Comparison of ENCODE assay signal across 8 mouse cellular contexts in genomic region chr17:22360572-22360971, GRCm38 (mm10). TPM values are rescaled to one million over a fixed set of nuclear protein-coding genes. Genes with fewer than 3 reads are reported as not detected.
DNase-seq lines count a peak whose midpoint lies in the region; ATAC-seq and TF ChIP-seq lines count a peak whose summit lies in the region.

No protein-coding gene starts in this region.

- DNase-seq in A20 (ENCODE audit: low read depth, low spot score), result peak; percentile 80
- no peak for DNase-seq in liver, embryonic 14.5 days (ENCODE audit: low read depth in 3 of 3, low spot score in 3 of 3)
- no peak for DNase-seq in thymus, postnatal 25 days
- DNase-seq in layer of hippocampus, postnatal 36 days, result no peak
- DNase-seq in layer of hippocampus, adult 9-11 months, result no peak
- DNase-seq in kidney, postnatal 4 days, result no peak

- peak overlapping the region; percentile 85 for H3K9ac ChIP-seq in ES-Bruce4 (ENCODE audit: low read depth, poor library complexity, severe bottlenecking)
- peak overlapping the region; percentile 67 for H3K9ac ChIP-seq in forebrain, embryonic 13.5 days
- H3K9ac ChIP-seq in liver, embryonic 14.5 days (replicated peaks), result peak overlapping the region; percentile 68

- no peaks in the 10 kb centered on the region; the same call in 1 of the 2 replicates for H3K36me3 ChIP-seq in ES-Bruce4 (ENCODE audit: control insufficient read depth, insufficient read depth, low read length, poor library complexity, severe bottlenecking)
- H3K36me3 ChIP-seq in forebrain, embryonic 13.5 days (ENCODE audit: poor library complexity, severe bottlenecking), result peaks cover 27% of the 10 kb centered on the region
- H3K36me3 ChIP-seq in liver, embryonic 14.5 days (replicated peaks; ENCODE audit: control insufficient read depth, insufficient read depth, low read depth), result no peaks in the 10 kb centered on the region

- no peak for TF ChIP-seq CTCF in ES-Bruce4 (IDR thresholded peaks at IDR 0.05; ENCODE audit: low read depth, low read length)
- TF ChIP-seq CTCF in liver, embryonic 14.5 days (IDR thresholded peaks at IDR 0.05; ENCODE audit: low read depth), result no peak

- peak overlapping the region; percentile 96 for H3K4me3 ChIP-seq in ES-Bruce4 (ENCODE audit: low read depth, low read length)
- peak overlapping the region; percentile 55 for H3K4me3 ChIP-seq in forebrain, embryonic 13.5 days
- H3K4me3 ChIP-seq in liver, embryonic 14.5 days (ENCODE audit: insufficient read depth in 1 of 2, low read depth in 2 of 2, low read length in 2 of 2), result peak overlapping the region; percentile 67 to 90

- peaks cover 8% of the 10 kb centered on the region for H3K9me3 ChIP-seq in ES-Bruce4 (replicated peaks; ENCODE audit: control insufficient read depth, insufficient read depth, low read length, poor library complexity, severe bottlenecking)
- peaks cover 9% of the 10 kb centered on the region for H3K9me3 ChIP-seq in forebrain, embryonic 13.5 days (replicated peaks)
- no peaks in the 10 kb centered on the region; the same call in 1 of the 2 replicates for H3K9me3 ChIP-seq in liver, embryonic 14.5 days (ENCODE audit: control insufficient read depth, low read length)

- no peak for TF ChIP-seq EP300 in ES-Bruce4 (IDR thresholded peaks at IDR 0.05; ENCODE audit: insufficient read depth, low read depth, low read length)
- no peak for TF ChIP-seq EP300 in liver, embryonic 14.5 days (IDR thresholded peaks at IDR 0.05; ENCODE audit: low read depth)

- ATAC-seq in forebrain, embryonic 13.5 days, result peak; percentile 6; the same call in 1 of the 2 replicates
- ATAC-seq in liver, embryonic 14.5 days (ENCODE audit: insufficient read depth), result no peak

- H3K27me3 ChIP-seq in ES-Bruce4 (ENCODE audit: control insufficient read depth, insufficient read depth, low read length, poor library complexity, severe bottlenecking), result no peaks in the 10 kb centered on the region
- H3K27me3 ChIP-seq in forebrain, embryonic 13.5 days, result no peaks in the 10 kb centered on the region
- no peaks in the 10 kb centered on the region for H3K27me3 ChIP-seq in liver, embryonic 14.5 days (ENCODE audit: control insufficient read depth, insufficient read depth, low read length)

- H3K27ac ChIP-seq in ES-Bruce4 (ENCODE audit: insufficient read depth, low read length), result no peak overlapping the region
- no peak overlapping the region for H3K27ac ChIP-seq in forebrain, embryonic 13.5 days
- no peak overlapping the region for H3K27ac ChIP-seq in liver, embryonic 14.5 days

- H3K4me2 ChIP-seq in forebrain, embryonic 13.5 days, result peak overlapping the region; percentile 65
- H3K4me2 ChIP-seq in liver, embryonic 14.5 days (ENCODE audit: low read depth), result peak overlapping the region; percentile 77

- TF ChIP-seq POLR2A in ES-Bruce4 (IDR thresholded peaks at IDR 0.05; ENCODE audit: insufficient read depth, low read length), result no peak

- WGBS in forebrain, embryonic 13.5 days, result 32% methylated on average over 5 of the region's 5 CpGs
- 23% methylated on average over 5 of the region's 5 CpGs for WGBS in liver, embryonic 14.5 days (ENCODE audit: insufficient replicate concordance)

- peaks cover 8% of the 10 kb centered on the region for H3K4me1 ChIP-seq in ES-Bruce4 (ENCODE audit: control insufficient read depth, insufficient read depth, low read length)
- peaks cover 19% of the 10 kb centered on the region for H3K4me1 ChIP-seq in forebrain, embryonic 13.5 days
- peaks cover 3 to 10% of the 10 kb centered on the region in 2 experiments; a peak in 3 of 4 replicates for H3K4me1 ChIP-seq in liver, embryonic 14.5 days (replicated peaks; ENCODE audit: control insufficient read depth in 2 of 2, insufficient read depth in 2 of 2, low read length in 1 of 2)

RNA-seq across cellular contexts. Expression of gene Zfp944, which starts 0.6 kb away (rescaled TPM):
- 11.0 and 14.3 TPM in 2 replicates for polyA plus RNA-seq in ES-Bruce4 (2011; ENCODE audit: insufficient read depth, insufficient read length, low read depth, missing spikeins)
- 16.3 and 17.6 TPM in 2 replicates for polyA plus RNA-seq in forebrain, embryonic 13.5 days (2015; fragmentation: Nextera tagmentation; extraction: Ambion mirVana)
- 1.4 and 2.7 TPM in 2 replicates for polyA plus RNA-seq in liver, embryonic 14.5 days (2012; rRNA removed)
- polyA plus RNA-seq in liver, embryonic 14.5 days (2014; fragmentation: Nextera tagmentation; extraction: Ambion mirVana), result 5.6 and 5.9 TPM in 2 replicates
- total RNA-seq in layer of hippocampus, postnatal 36 days (2021), result 10 to 100 TPM; 10.2 to 11.6 TPM

RNA-seq across cellular contexts. Expression of gene Zfp758, which starts 0.7 kb away (rescaled TPM):
- 6.5 and 8.0 TPM in 2 replicates for polyA plus RNA-seq in ES-Bruce4 (2011; ENCODE audit: insufficient read depth, insufficient read length, low read depth, missing spikeins)
- 9.5 and 10.6 TPM in 2 replicates for polyA plus RNA-seq in forebrain, embryonic 13.5 days (2015; fragmentation: Nextera tagmentation; extraction: Ambion mirVana)
- 0.64 and 1.3 TPM in 2 replicates for polyA plus RNA-seq in liver, embryonic 14.5 days (2012; rRNA removed)
- polyA plus RNA-seq in liver, embryonic 14.5 days (2014; fragmentation: Nextera tagmentation; extraction: Ambion mirVana), result 4.7 and 4.8 TPM in 2 replicates
- total RNA-seq in layer of hippocampus, postnatal 36 days (2021), result 10 to 100 TPM; 12.6 to 12.9 TPM

RNA-seq across cellular contexts. Expression of gene CT030661.1, which starts 45.9 kb away (rescaled TPM):
- polyA plus RNA-seq in ES-Bruce4 (2011; ENCODE audit: insufficient read depth, insufficient read length, low read depth, missing spikeins), result 18.9 and 24.6 TPM in 2 replicates
- polyA plus RNA-seq in forebrain, embryonic 13.5 days (2015; fragmentation: Nextera tagmentation; extraction: Ambion mirVana), result 10.9 and 13.1 TPM in 2 replicates
- polyA plus RNA-seq in liver, embryonic 14.5 days (2012; rRNA removed), result 0.83 and 2.1 TPM in 2 replicates
- 3.8 and 4.9 TPM in 2 replicates for polyA plus RNA-seq in liver, embryonic 14.5 days (2014; fragmentation: Nextera tagmentation; extraction: Ambion mirVana)
- 10 to 100 TPM; 11.2 to 11.9 TPM for total RNA-seq in layer of hippocampus, postnatal 36 days (2021)
